Mouse (Mus musculus) brain, embryonic 14.5 days (tissue): ENCODE measurements around the gene Pitpnb. TPM values are rescaled to one million over a fixed set of nuclear protein-coding genes. Genes with fewer than 3 reads are reported as not detected.

Source experiments
- DNase-seq: peaks from one replicate; pipeline ENCODE4 v3.0.0-alpha.2; 2011; ENCODE audit warnings: low read depth
- CTCF ChIP-seq: fragments of 200-500 bp; IDR thresholded peaks from 2 replicates; pipeline ENCODE4 v1.5.1; 2012; ENCODE audit warnings: inconsistent platforms, mild to moderate bottlenecking, moderate library complexity, borderline replicate concordance; ENCODE audit not compliant: insufficient read depth, insufficient read length; ENCODE audit errors: extremely low read depth
- POLR2A ChIP-seq: fragments of 200-500 bp; IDR thresholded peaks from 2 replicates; pipeline ENCODE4 v1.6.1; 2012; ENCODE audit warnings: mild to moderate bottlenecking, inconsistent platforms, borderline replicate concordance; ENCODE audit not compliant: poor library complexity, insufficient read depth, insufficient read length, severe bottlenecking; ENCODE audit errors: extremely low read depth
- polyA plus RNA-seq: library from polyadenylated mRNA; depleted of rRNA; stranded (reverse); fragments of >200 nt; gene quantifications from 2 replicates; pipeline ENCODE4 v1.2.3, GENCODE M21; 2012

The Pitpnb gene
- polyA plus RNA-seq, 1 experiment, result 86.5 TPM

GRCm38 (mm10) chr5:111310185-111310584 lies 20.4 kb upstream of the Pitpnb start:
- DNase-seq, result no peak
- TF ChIP-seq POLR2A (no peak), CTCF (no peak)

- no peak for DNase-seq
- TF ChIP-seq CTCF (no peak), POLR2A (no peak)
Observed at GRCm38 (mm10) chr5:111313833-111314232, 16.7 kb upstream of the Pitpnb start.

DNA sequence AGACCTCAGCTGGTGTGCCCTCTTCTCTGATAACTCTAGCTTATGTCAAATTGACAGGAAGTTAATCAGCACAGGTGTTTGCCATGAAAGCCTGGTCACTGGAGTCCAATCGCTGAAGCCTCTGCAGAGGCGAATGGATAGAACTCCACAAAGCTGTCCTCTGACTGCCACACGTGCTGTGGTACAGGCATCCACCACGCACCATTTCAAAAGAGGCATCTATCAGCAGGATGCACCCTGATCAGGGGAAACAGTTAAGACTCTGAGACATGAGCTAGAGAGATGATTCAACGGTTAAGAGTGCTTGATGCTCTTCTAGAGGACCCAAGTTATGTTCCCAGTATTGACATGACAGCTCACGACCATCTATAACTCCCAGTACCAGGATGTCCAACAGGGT lies 15.5 kb upstream of the Pitpnb start:
- DNase-seq, result no peak
- TF ChIP-seq POLR2A (no peak), CTCF (no peak)

DNA sequence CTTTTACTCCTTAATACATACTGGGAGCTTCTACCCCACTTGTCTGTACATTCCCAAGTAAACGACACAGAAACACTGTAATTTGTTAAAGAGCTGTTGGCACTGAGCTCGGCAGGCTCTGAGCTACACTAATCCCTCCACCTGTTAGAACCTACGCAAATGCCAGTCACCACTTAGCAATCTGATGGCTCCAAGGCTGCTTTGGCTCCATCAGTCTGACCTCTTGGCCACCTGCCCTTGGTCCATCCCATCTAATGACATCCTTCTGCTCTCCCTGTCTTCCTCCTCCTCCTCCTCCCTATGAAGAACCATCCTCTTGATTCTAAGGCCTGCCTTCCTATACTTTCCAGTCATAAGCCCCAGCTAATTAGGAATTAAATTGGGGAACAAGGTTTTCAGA lies 13.0 kb upstream of the Pitpnb start:
- no peak for TF ChIP-seq POLR2A
- TF ChIP-seq CTCF, result no peak
- no peak for DNase-seq

- no peak for DNase-seq
- TF ChIP-seq POLR2A (no peak), CTCF (no peak)
Observed at GRCm38 (mm10) chr5:111318946-111319345, 11.6 kb upstream of the Pitpnb start.

DNA sequence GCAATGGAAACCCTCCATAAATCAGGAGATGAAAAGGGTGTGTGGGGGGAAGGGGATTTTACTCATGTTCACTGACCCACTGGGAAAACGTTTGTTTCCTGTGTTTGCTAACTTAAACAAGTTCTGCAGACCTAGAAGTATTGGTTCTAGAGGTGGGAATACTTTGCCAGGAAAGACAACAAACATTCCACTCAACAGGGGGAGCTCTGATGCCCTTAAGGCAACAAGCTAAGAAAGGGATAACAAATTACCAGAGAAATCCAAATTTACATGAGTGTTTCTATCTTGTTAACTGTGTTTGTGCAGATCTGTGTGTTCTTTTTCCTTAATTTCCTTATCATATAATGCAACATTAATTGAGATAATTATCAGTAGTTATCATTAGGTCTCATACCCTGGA lies 4.8 kb upstream of the Pitpnb start:
- no peak for TF ChIP-seq CTCF
- no peak for TF ChIP-seq POLR2A
- no peak for DNase-seq

GRCm38 (mm10) chr5:111327420-111327819 lies 3.1 kb upstream of the Pitpnb start:
- DNase-seq, result no peak
- TF ChIP-seq CTCF (no peak), POLR2A (no peak)

DNA sequence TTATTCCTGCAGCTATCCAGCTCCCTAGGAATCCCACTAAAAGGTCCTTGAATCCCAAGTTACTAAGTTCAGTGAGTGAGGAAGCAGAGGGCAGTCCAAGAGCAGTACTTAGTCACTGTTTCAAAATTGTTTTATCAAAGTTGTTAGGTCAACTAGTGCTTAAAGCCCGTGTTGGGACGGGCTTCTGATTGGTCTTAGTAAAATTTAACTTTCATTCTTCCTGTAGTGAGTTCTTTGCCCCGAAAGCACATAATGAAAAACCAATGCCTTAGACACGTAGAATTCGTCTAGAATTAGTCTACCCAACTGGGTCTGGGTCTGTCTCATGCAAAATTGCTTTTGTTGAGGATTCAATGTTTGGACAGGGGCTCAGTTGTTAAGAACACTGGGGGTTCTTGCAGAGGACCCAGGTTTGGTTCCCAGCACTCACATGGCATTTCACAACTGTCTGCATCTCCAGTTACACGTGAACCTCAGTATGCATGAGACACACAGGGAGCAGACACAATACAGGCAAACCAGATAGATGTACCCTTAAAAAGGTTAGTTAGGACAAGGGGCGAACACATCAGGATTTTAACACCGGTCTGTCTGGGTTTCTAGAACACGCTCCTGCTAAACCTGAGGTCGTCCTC lies 664 bp upstream of the Pitpnb start:
- DNase-seq, result no peak

DNA sequence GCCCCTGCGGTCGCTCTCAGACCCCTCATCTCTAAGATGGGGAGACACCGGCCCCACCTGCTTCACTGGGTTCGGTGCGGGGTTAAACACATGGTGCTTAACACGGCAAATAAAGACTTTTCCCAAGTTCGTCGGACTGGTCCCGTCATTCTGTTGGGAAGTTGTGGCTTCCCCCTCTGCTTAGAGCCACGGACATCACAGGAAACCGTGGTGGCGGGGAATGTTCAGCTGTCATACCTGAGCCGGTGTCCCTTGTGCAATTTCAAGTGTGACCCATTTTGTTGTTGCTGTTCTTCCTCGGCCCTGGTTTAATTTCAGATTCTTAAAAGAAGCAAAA lies 504 bp downstream of the Pitpnb start:
- TF ChIP-seq CTCF (no peak), POLR2A (no peak)
- DNase-seq, result no peak

More for the DNA sequence above, 664 bp upstream of the Pitpnb start:
- TF ChIP-seq CTCF, result no peak
- no peak for TF ChIP-seq POLR2A

DNA sequence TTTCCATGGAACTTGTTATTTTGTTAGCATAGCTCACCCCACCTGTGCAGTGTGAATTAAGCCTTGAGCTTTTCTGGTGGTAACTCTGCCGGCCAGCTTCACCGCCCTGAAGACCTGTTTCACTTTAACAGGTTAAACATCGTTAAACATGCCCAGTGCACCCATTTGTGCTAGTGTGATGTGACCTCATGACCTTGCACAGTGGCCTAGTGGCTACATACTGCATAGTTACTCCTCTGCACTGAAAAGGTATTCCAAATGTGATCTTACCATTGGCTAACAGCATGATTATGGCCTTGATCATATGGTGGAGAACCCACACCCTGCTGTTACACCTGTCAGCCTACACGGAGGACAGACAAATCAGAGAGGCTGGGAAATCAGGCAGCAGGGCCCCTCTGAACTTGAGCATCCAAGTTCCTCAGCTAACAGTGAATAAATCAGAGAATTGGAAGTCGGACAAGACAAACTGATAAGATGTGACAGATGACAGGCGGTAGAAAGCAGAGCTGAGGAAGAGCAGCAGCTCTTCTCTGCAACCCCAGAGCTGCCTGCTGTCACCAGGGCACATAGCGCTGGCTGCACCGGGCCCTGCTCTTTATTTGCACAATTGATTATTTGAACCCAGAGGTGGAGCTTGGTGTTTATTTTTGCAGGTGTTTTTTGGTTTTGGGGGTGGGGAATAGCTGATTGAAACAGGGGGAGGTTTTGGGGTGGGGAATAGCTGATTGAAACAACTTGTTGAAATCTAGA lies 5.6 kb downstream of the Pitpnb start:
- DNase-seq, result no peak
- TF ChIP-seq POLR2A (no peak), CTCF (no peak)

DNA sequence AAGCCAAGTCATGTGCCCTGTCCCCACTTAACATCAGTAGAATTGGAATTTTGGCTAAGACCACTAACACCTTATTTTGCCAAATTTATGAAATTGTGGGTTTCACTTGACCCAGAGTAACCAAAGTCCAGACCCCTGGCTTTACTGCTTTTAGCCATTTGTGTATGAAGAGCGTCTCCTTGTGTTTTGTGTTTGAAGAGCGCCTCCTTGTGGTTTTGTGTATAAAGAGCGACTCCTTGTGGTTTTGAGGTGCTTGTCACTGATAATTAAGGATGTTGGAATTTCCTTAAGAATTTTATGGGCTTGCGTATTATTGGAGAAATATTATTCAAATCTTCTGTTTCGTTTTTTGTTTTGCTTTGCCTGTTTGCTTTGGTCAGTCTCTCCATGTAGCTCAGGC lies 11.0 kb downstream of the Pitpnb start:
- peak; percentile 82 for DNase-seq
- TF ChIP-seq POLR2A (no peak), CTCF (peak; percentile 63; the same call in 1 of the 2 replicates)

GRCm38 (mm10) chr5:111344721-111345400 lies 14.3 kb downstream of the Pitpnb start:
- DNase-seq, result no peak
- TF ChIP-seq POLR2A, result no peak

- no peak for DNase-seq
- no peak for TF ChIP-seq POLR2A
- TF ChIP-seq CTCF, result no peak
Observed at GRCm38 (mm10) chr5:111356811-111357617, 26.5 kb downstream of the Pitpnb start.
